Mouse (Mus musculus): Measurements from ENCODE around the gene Ciz1. TPM values are rescaled to one million over a fixed set of nuclear protein-coding genes. Genes with fewer than 3 reads are reported as not detected.
A peak's percentile ranks its signal among the peaks of the same experiment; 100 is the strongest.

The Ciz1 gene
- polyA plus RNA-seq, 1 experiment from 2014 or later: 55.4 TPM

DNA sequence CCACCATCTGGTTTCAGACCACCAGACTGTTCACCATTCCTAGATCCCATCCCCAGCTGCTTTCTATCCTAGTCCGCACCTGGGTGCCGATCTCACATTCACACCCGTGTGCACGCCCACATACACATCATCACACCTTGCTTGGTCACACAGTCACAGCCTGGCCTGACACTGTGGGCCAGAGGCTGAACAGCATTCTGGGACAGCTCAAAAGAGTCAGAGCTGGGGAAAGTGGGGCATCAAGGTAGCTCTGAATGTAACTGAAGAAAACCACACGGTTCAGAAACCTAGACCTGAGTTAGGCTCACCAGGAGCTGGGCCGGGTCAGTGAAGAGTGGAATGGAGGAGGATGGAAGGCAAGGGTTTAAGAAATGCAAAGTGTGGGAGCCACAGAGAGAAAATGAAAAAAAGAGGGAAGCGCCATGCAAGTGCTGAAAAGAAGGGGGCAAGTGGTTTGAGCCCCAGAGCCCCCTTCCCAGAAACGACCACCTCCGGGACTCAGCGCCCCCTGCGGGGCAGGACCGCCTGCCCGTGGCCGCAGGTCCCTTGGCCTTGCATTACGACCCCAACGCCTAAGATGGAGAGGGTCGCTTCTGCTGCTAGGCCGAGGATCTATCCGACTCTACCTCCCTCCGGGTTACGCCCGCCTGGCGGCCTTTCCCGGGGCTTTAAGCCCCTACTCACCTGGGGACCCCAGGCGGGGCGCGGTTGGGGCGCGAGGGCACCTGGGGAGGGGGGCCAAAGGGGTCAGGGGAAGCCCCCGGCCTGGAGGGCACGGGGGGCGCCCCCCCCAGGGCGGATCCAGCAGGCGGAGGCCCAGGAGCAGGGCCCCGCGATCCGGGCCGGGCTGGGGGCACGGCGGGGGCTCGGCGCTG, 40.4 kb upstream of the Ciz1 start:
- Histone ChIP-seq H3K36me3 (peaks cover 67% of the 10 kb centered on the region), H3K4me2 (peak overlapping the region; percentile 99), H3K4me1 (replicated peaks) (peaks cover 59% of the 10 kb centered on the region), H3K4me3 (replicated peaks) (peak overlapping the region; percentile 83), H3K9me3 (no peaks in the 10 kb centered on the region), H3K9ac (replicated peaks) (peak overlapping the region; percentile 87), H3K27me3 (no peaks in the 10 kb centered on the region), H3K27ac (peak overlapping the region; percentile 90)
- no peak for ATAC-seq (ENCODE audit: insufficient number of reproducible peaks, insufficient read depth, low FRiP score, low TSS enrichment, low read depth)
- 7% methylated on average over 39 of the region's 42 CpGs for WGBS

DNA sequence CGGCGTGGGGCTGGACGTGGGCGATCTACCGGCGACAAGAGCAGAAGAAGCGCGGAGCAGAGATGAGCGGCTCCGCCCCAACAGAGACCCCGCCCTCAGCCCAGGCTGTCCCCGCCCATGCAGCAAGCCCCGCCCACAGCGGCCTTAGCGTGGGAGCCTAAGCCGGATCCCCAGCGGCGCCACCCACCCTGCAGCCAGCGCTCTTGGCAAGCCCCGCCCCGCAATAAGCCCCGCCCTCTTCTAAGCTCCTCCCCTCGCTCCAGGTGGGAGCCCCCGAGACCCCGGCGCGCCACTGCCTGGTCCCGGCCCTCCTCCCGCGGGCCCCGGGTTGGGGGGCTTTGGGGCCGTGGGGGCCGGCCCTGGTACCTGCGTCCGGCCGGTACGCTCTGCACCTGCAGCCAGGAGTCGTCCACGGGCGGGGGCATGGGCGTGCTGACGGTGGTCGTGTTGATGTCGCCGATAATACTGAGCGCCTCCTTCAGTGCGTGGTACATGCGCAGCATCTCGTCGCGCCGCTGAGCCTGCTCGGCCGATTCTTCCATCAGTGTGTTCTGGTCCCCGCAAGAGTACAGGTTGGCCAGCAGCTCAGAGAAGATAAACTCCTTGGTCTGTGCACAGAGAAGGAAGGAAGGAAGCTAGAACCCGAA, 39.7 kb upstream of the Ciz1 start:
- Histone ChIP-seq H3K27ac (peak overlapping the region; percentile 90), H3K4me3 (replicated peaks) (peak overlapping the region; percentile 83), H3K27me3 (no peaks in the 10 kb centered on the region), H3K4me2 (peak overlapping the region; percentile 99), H3K4me1 (replicated peaks) (peaks cover 67% of the 10 kb centered on the region), H3K36me3 (peaks cover 60% of the 10 kb centered on the region), H3K9me3 (no peaks in the 10 kb centered on the region), H3K9ac (replicated peaks) (peak overlapping the region; percentile 87)
- 2% methylated on average over 54 of the region's 56 CpGs for WGBS
- ATAC-seq (ENCODE audit: insufficient number of reproducible peaks, insufficient read depth, low FRiP score, low TSS enrichment, low read depth): peak; percentile 15; the same call in 1 of the 2 replicates

DNA sequence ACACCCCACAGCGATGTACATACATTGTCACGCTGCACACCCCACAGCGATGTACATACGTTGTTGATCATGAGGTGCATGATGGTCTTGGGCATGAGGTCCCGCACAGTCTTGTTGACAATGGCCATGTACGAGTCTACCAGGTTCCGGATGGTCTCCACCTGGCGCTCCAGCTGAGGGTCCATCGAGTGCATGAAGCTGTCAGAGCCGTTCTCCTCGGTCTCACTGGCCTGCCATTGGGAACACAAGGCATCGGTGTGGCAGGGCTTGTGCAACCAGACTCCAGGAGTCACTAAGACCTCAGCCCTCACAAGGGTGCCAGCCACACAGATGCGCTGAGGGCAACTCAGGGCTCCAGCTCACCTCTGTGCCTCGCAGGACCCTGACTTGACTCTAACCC, 37.3 kb upstream of the Ciz1 start:
- Histone ChIP-seq H3K4me1 (replicated peaks) (peaks cover 80% of the 10 kb centered on the region), H3K4me2 (peak overlapping the region; percentile 93; the same call in 1 of the 2 replicates), H3K27ac (peak overlapping the region; percentile 100), H3K4me3 (replicated peaks) (no peak overlapping the region), H3K36me3 (peaks cover 38% of the 10 kb centered on the region), H3K9me3 (no peaks in the 10 kb centered on the region), H3K27me3 (no peaks in the 10 kb centered on the region), H3K9ac (replicated peaks) (no peak overlapping the region)
- ATAC-seq (ENCODE audit: insufficient number of reproducible peaks, insufficient read depth, low FRiP score, low TSS enrichment, low read depth): no peak
- WGBS: 92% methylated on average over 14 of the region's 14 CpGs

DNA sequence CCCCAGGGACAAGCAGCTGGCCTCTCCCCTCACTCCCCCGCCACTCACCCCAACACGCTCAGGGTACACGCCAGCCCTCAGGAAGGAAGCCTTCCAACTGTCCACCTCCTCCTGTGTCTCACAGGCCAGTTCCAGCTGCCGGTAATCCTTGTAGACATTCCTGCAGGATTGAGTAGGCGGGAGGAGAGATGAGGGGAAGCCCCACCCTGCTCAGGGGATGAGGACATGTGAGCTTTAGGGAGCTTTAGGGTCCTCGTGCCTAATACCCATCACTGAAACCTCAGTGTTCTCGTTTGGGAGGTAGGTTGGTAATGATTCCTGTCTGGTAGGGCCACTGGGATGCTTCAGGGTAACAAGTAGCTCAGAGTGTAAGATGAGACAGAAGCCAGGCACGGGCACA, 36.4 kb upstream of the Ciz1 start:
- Histone ChIP-seq H3K36me3 (peaks cover 28% of the 10 kb centered on the region), H3K4me3 (replicated peaks) (0 out of 2 replicates have a peak overlapping the region, but pooled peaks have one; percentile 9), H3K9ac (replicated peaks) (peak overlapping the region; percentile 50), H3K4me2 (peak overlapping the region; percentile 93), H3K4me1 (replicated peaks) (peaks cover 80% of the 10 kb centered on the region), H3K9me3 (no peaks in the 10 kb centered on the region), H3K27me3 (no peaks in the 10 kb centered on the region), H3K27ac (peak overlapping the region; percentile 100)
- ATAC-seq (ENCODE audit: insufficient number of reproducible peaks, insufficient read depth, low FRiP score, low TSS enrichment, low read depth): no peak
- 3% methylated on average over 8 of the region's 8 CpGs for WGBS

DNA sequence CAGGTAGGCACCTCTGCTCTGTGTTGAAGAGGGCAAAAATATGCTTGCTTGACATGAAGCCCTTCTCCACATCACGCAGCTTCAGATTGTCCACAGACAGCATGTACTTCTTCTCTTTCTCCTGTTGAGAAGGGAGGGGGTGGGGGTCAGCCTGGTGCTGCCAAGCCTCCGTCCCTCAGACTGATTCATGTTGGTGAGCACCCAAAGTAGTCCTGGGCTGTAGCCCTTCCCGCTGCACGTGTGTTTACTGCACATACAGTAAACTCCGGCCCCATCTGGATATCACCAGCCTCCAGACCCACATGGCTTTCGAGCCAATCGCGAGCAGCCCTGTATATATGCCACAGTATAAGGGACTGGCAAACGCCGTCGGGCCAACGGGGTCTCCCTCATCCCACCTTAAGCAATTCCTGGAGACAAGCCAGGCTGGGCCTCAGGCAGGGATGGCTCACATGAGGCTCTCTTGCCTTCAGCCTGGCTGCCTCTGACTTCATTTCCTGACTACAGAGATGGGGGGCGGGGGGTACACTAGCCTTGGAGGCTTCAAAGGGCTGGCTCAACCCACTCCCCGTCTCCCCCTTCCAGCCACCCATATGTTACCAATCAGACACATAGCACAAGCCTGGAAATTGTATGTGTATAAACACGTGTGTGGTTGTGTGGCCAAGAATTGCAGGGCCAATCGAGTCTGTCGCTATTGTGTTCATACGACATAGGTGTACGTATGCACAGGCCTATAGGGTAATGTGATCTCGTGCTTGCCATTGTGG, 35.1 kb upstream of the Ciz1 start:
- 18% methylated on average over 20 of the region's 20 CpGs for WGBS
- Histone ChIP-seq H3K4me3 (replicated peaks) (peak overlapping the region; percentile 63), H3K36me3 (peaks cover 25% of the 10 kb centered on the region), H3K27ac (peak overlapping the region; percentile 100), H3K9ac (replicated peaks) (peak overlapping the region; percentile 94; the same call in 1 of the 2 replicates), H3K4me1 (replicated peaks) (peaks cover 78% of the 10 kb centered on the region), H3K27me3 (no peaks in the 10 kb centered on the region), H3K9me3 (no peaks in the 10 kb centered on the region), H3K4me2 (peak overlapping the region; percentile 93)
- peak; percentile 61 for ATAC-seq (ENCODE audit: insufficient number of reproducible peaks, insufficient read depth, low FRiP score, low TSS enrichment, low read depth)

DNA sequence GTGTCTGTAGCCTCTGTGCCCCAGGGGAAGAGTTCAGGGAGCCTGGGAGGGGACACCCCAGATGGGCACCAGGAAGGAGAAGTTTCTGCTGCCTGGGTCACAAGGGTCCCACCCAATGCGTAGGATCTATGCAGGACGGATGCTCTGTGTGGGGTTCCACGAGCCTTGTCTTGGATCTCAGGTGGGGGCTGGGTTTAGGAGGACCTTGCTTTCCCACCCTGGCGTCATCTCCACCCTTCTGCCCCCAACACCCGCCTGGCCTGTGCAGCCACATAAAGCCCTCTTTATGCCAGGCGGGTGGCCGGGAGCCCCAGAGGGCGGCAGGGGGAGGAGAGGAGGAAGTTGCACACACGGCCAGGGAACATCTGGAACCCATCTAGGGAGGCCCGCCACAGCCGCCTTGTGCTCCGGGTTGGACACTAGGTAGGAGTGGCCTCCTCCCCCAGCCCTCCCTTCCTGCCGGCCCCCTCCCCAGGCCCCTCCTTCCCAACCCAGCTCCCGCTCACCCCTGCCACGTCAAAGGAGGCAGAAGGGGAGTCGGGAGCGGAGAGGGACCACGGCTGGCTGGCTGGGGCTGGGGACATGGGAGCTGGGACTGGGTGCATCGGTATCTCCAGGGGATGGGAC, 34.2 kb upstream of the Ciz1 start:
- Histone ChIP-seq H3K4me3 (replicated peaks) (peak overlapping the region; percentile 63), H3K27ac (peak overlapping the region; percentile 100), H3K4me1 (replicated peaks) (peaks cover 72% of the 10 kb centered on the region), H3K9me3 (no peaks in the 10 kb centered on the region), H3K27me3 (no peaks in the 10 kb centered on the region), H3K4me2 (peak overlapping the region; percentile 93), H3K9ac (replicated peaks) (peak overlapping the region; percentile 94), H3K36me3 (peaks cover 26% of the 10 kb centered on the region)
- WGBS: under 1% methylated on average over 19 of the region's 19 CpGs
- peak; percentile 80 for ATAC-seq (ENCODE audit: insufficient number of reproducible peaks, insufficient read depth, low FRiP score, low TSS enrichment, low read depth)

DNA sequence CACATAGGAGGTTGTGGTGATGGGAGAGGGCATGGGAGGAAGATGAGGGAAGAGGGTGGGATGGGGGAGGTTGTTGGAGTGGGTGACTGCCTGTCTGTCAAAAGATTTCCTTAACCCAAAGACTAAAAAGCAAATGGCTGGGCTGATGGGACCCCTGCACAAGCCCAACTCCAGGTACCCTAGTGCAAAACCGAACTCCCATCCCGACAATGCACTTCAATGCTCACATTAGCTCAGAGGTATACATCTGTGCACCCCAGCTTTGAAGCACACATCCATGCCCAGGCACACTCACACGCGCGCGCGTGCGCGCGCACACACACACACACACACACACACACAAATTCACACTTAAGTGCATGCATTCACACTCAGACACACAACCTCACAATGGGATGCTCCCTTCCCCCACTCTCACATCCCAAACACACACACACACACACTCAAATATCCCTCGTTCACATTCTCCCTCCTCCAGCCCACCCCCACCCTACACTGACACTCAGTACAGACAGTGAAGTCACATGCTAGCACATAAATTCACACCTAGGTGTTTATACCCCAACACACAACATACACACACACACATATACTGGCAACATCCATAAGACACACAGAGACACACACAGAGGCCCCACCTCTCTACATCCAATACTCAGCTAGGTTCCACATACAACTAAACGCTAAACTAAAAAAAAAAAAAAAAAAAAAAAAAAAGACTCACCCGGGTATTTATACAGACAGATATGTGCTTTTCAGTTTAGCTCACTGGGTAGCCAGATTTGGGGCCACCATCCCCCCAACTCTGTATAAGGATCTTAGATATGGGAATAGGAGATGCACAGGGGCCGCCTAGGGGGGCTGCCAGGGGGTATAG, 33.2 kb upstream of the Ciz1 start:
- WGBS: 36% methylated on average over 14 of the region's 14 CpGs
- ATAC-seq (ENCODE audit: insufficient number of reproducible peaks, insufficient read depth, low FRiP score, low TSS enrichment, low read depth): no peak
- H3K27me3 ChIP-seq: no peaks in the 10 kb centered on the region
- H3K4me1 ChIP-seq (replicated peaks): peaks cover 68% of the 10 kb centered on the region
- no peaks in the 10 kb centered on the region for H3K9me3 ChIP-seq
- H3K9ac ChIP-seq (replicated peaks): peak overlapping the region; percentile 94
- peak overlapping the region; percentile 93 for H3K4me2 ChIP-seq
- H3K36me3 ChIP-seq: peaks cover 27% of the 10 kb centered on the region
- peak overlapping the region; percentile 100 for H3K27ac ChIP-seq
- H3K4me3 ChIP-seq (replicated peaks): peak overlapping the region; percentile 63

DNA sequence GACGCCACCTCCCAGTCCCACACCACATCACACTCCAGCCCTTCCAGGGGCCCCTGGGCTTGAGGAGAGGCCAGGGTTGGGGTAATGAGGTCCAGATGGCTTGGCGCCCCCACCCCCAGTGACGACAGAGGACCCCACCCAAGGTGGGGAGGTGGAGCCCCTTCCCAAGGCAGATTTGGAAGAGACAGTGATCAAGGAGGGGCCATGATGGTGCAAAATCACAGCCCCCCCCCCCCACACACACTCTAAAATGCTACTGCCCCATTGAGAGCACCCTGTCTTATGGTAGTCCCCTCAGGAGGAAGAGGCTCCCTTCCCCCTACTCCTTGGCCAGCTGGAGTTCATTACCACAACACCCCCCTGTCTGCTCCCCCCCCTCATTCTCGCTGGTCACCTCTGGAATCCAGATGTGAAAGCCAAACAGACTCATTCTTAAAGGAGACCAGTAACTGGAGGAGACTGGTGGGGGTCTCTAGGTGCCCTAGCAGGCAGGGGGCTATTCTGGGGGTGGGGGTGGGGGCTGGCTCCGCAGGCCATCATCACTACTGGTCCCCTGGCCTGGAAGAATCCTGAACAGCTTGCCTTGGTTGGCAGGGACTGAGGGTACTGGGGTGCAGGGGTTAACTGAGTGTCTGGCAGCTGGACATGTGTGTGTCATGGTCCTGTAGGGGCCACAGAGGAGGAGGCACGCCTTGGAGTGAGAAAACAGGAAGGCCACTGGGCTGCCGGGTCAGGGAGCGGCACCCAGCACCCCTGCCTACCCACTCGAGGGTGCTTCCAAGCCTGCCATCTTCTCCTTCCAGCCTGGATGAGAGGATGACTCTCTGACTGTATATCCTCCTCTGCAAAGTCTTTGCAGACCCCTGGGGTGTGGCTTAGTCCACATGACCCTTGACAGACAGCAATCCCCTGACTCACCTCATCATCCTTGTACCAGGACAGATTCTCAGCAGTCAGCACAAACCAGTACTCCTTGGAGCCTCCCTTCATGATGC, 32.2 kb upstream of the Ciz1 start:
- Histone ChIP-seq H3K27ac (peak overlapping the region; percentile 100), H3K9ac (replicated peaks) (0 out of 2 replicates have a peak overlapping the region, but pooled peaks have one; percentile 94), H3K9me3 (no peaks in the 10 kb centered on the region), H3K4me2 (peak overlapping the region; percentile 93), H3K27me3 (no peaks in the 10 kb centered on the region), H3K4me3 (replicated peaks) (peak overlapping the region; percentile 63), H3K4me1 (replicated peaks) (peaks cover 64% of the 10 kb centered on the region), H3K36me3 (peaks cover 29% of the 10 kb centered on the region)
- ATAC-seq (ENCODE audit: insufficient number of reproducible peaks, insufficient read depth, low FRiP score, low TSS enrichment, low read depth): peak; percentile 48
- WGBS: 13% methylated on average over 9 of the region's 9 CpGs

DNA sequence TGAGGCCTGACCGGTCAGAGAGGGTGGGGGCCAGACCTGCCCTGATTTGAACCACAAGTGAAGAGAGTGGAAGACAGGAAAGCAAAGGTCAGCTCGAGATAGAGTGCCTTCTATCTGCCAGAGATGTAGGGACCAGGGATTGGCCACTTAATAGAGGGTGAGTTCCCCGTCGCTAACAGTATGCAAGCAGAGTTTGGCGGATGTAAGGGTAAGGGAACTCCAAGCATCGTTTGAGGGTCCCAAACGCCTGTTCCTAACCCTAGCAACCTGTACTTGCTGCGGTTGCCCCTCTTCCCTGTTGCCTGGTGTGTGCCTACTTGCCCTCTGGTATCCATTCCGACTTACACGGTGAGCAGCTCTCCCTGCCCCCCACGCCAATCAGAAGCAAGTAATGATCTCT, 31.4 kb upstream of the Ciz1 start:
- peaks cover 61% of the 10 kb centered on the region for H3K4me1 ChIP-seq (replicated peaks)
- no peaks in the 10 kb centered on the region for H3K27me3 ChIP-seq
- no peaks in the 10 kb centered on the region for H3K9me3 ChIP-seq
- H3K9ac ChIP-seq (replicated peaks): no peak overlapping the region
- H3K4me3 ChIP-seq (replicated peaks): no peak overlapping the region
- WGBS: 48% methylated on average over 11 of the region's 11 CpGs
- peak overlapping the region; percentile 93 for H3K4me2 ChIP-seq
- peak overlapping the region; percentile 100 for H3K27ac ChIP-seq
- peaks cover 29% of the 10 kb centered on the region for H3K36me3 ChIP-seq
- no peak for ATAC-seq (ENCODE audit: insufficient number of reproducible peaks, insufficient read depth, low FRiP score, low TSS enrichment, low read depth)

Measured in limb, embryonic 12.5 days (tissue).